Comparison of ENCODE assay signal across 9 mouse cellular contexts in the genomic region with DNA sequence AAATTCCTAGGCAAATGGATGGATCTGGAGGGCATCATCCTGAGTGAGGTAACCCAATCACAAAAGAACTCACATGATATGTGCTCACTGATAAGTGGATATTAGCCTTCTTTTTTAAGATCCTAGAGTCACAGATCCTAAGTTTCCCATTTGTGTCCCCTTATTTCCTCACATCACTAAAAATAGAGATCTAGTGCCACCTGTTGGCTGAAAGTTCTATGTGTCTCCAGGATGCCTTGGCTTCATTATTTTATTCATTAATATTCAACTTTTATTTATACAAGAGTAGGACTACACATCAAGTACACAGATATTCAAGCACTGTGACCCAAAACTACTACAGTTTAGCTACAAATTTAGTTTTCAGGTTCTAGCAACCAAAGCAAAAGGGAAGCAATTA.
A peak's percentile ranks its signal among the peaks of the same experiment; 100 is the strongest.
DNase-seq lines count a peak whose midpoint lies in the region; ATAC-seq and TF ChIP-seq lines count a peak whose summit lies in the region.
"Had no signal": no experiment of that assay in that cellular context is flagged by ENCODE, and none has a peak within 500 bp of the region (broad histone marks: within the 10 kb centered on the region; RNA-seq: fewer than 3 reads in every experiment).

No protein-coding gene starts in this region.

- no peak for TF ChIP-seq EP300 in heart, postnatal 0 days (IDR thresholded peaks at IDR 0.05; ENCODE audit: low read depth)
- TF ChIP-seq EP300 in lung, postnatal 0 days (IDR thresholded peaks at IDR 0.05), result no peak

- H3K27ac ChIP-seq in heart, postnatal 0 days (ENCODE audit: low read depth), result no peak overlapping the region
- no peak overlapping the region for H3K27ac ChIP-seq in heart, embryonic 10.5 days
- H3K27ac ChIP-seq in lung, postnatal 0 days (ENCODE audit: low read length), result no peak overlapping the region
- H3K27ac ChIP-seq: hindbrain, embryonic 15.5 days had no signal

- ATAC-seq in heart, postnatal 0 days (ENCODE audit: insufficient read depth, low read depth), result no peak
- no peak for ATAC-seq in lung, postnatal 0 days

- no peak overlapping the region for H3K4me2 ChIP-seq in heart, postnatal 0 days (ENCODE audit: low read depth, low read length)
- H3K4me2 ChIP-seq in lung, postnatal 0 days (replicated peaks; ENCODE audit: low read depth, low read length), result no peak overlapping the region
- H3K4me2 ChIP-seq: hindbrain, embryonic 15.5 days had no signal

- no peak overlapping the region for H3K4me3 ChIP-seq in heart, postnatal 0 days (ENCODE audit: low read depth, low read length)
- H3K4me3 ChIP-seq in heart, embryonic 10.5 days, result no peak overlapping the region
- no peak overlapping the region for H3K4me3 ChIP-seq in lung, postnatal 0 days (ENCODE audit: low read depth, low read length)
- H3K4me3 ChIP-seq: hindbrain, embryonic 15.5 days had no signal

- DNase-seq in heart, postnatal 0 days (ENCODE audit: low spot score), result no peak
- DNase-seq in heart, embryonic 10.5 days (ENCODE audit: low spot score), result no peak
- peak; percentile 56 for DNase-seq in lung, postnatal 0 days (ENCODE audit: low spot score)
- DNase-seq in lung, postnatal 4 days, result no peak
- DNase-seq in ZHBTc4 (ENCODE audit: low read depth, low spot score), result peak; percentile 35
- DNase-seq in mesoderm, embryonic 11.5 days (ENCODE audit: low read depth, low spot score), result peak; percentile 12
- no peak for DNase-seq in spleen, postnatal 10 days (ENCODE audit: low spot score in 2 of 2)
- DNase-seq in thymus, postnatal 25 days, result no peak

- H3K9ac ChIP-seq in heart, postnatal 0 days (replicated peaks; ENCODE audit: low read depth, low read length), result no peak overlapping the region
- H3K9ac ChIP-seq in lung, postnatal 0 days (replicated peaks; ENCODE audit: low read depth), result no peak overlapping the region
- H3K9ac ChIP-seq: hindbrain, embryonic 15.5 days had no signal

- H3K9me3 ChIP-seq in heart, postnatal 0 days (replicated peaks; ENCODE audit: control insufficient read depth, low read length), result no peaks in the 10 kb centered on the region
- H3K9me3 ChIP-seq in heart, embryonic 10.5 days, result no peaks in the 10 kb centered on the region
- no peaks in the 10 kb centered on the region for H3K9me3 ChIP-seq in lung, postnatal 0 days (ENCODE audit: low read length)
- H3K9me3 ChIP-seq: hindbrain, embryonic 15.5 days had no signal

- H3K27me3 ChIP-seq in heart, postnatal 0 days (ENCODE audit: control insufficient read depth, insufficient read depth, low read length), result no peaks in the 10 kb centered on the region
- H3K27me3 ChIP-seq in heart, embryonic 10.5 days (ENCODE audit: insufficient read depth, poor library complexity, severe bottlenecking), result no peaks in the 10 kb centered on the region
- H3K27me3 ChIP-seq in lung, postnatal 0 days (replicated peaks; ENCODE audit: insufficient read depth, low read length), result no peaks in the 10 kb centered on the region
- H3K27me3 ChIP-seq: hindbrain, embryonic 15.5 days had no signal

- no peaks in the 10 kb centered on the region for H3K36me3 ChIP-seq in heart, postnatal 0 days (replicated peaks; ENCODE audit: control insufficient read depth, insufficient read depth, low read length)
- H3K36me3 ChIP-seq in heart, embryonic 10.5 days, result no peaks in the 10 kb centered on the region
- H3K36me3 ChIP-seq in lung, postnatal 0 days (ENCODE audit: insufficient read depth, low read length), result no peaks in the 10 kb centered on the region
- H3K36me3 ChIP-seq: hindbrain, embryonic 15.5 days had no signal

- no peaks in the 10 kb centered on the region for H3K4me1 ChIP-seq in heart, postnatal 0 days (ENCODE audit: control insufficient read depth, insufficient read depth)
- no peaks in the 10 kb centered on the region for H3K4me1 ChIP-seq in heart, embryonic 10.5 days
- H3K4me1 ChIP-seq in lung, postnatal 0 days (ENCODE audit: insufficient read depth, low read depth, low read length), result no peaks in the 10 kb centered on the region
- H3K4me1 ChIP-seq: hindbrain, embryonic 15.5 days had no signal

- peak; percentile 35 for TF ChIP-seq CTCF in heart, postnatal 0 days (IDR thresholded peaks at IDR 0.05; ENCODE audit: low read depth)
- peak; percentile 52 for TF ChIP-seq CTCF in lung, postnatal 0 days (IDR thresholded peaks at IDR 0.05)

Comparison
In these comparisons a context has a peak if more than half of its experiments do, and no peak if none do; other contexts are left out.
1. DNase-seq: peak in lung, postnatal 0 days (single experiment), ZHBTc4 (single experiment) and mesoderm, embryonic 11.5 days (single experiment); none in heart, postnatal 0 days (single experiment), heart, embryonic 10.5 days (single experiment), lung, postnatal 4 days (0 of 2), spleen, postnatal 10 days (0 of 2) and thymus, postnatal 25 days (single experiment).